Mouse (Mus musculus): ENCODE results near the gene Olfr957. TPM values are rescaled to one million over a fixed set of nuclear protein-coding genes. Genes with fewer than 3 reads are reported as not detected.
A peak's percentile ranks its signal among the peaks of the same experiment; 100 is the strongest.

Gene Olfr957
- 0.40 and 0.59 TPM in 2 replicates for polyA plus RNA-seq (2015; fragmentation: Nextera tagmentation; extraction: Ambion mirVana)

GRCm38 (mm10) chr9:39515531-39515930, at the start of gene Olfr957:
Gene Olfr957, minus strand, starts transcription at chr9:39515809.
- Histone ChIP-seq H3K4me1 (no peaks in the 10 kb centered on the region), H3K4me3 (replicated peaks) (no peak within 1 kb of the TSS), H3K4me2 (replicated peaks) (no peak within 1 kb of the TSS), H3K36me3 (no peaks in the 10 kb centered on the region), H3K27ac (replicated peaks) (no peak within 1 kb of the TSS), H3K9me3 (replicated peaks) (no peaks in the 10 kb centered on the region), H3K27me3 (no peaks in the 10 kb centered on the region), H3K9ac (no peak within 1 kb of the TSS)
- 27% methylated on average over 3 of the region's 3 CpGs for WGBS
- peak; percentile 54; the same call in 1 of the 2 replicates for ATAC-seq (ENCODE audit: insufficient number of reproducible peaks, low FRiP score, low TSS enrichment, low read depth)

- no peak overlapping the region for H3K9ac ChIP-seq
- no peaks in the 10 kb centered on the region for H3K27me3 ChIP-seq
- H3K4me3 ChIP-seq (replicated peaks), result no peak overlapping the region
- H3K9me3 ChIP-seq (replicated peaks), result no peaks in the 10 kb centered on the region
- no peak for ATAC-seq (ENCODE audit: insufficient number of reproducible peaks, low FRiP score, low TSS enrichment, low read depth)
- H3K36me3 ChIP-seq, result no peaks in the 10 kb centered on the region
- H3K4me2 ChIP-seq (replicated peaks), result no peak overlapping the region
- no peak overlapping the region for H3K27ac ChIP-seq (replicated peaks)
- no peaks in the 10 kb centered on the region for H3K4me1 ChIP-seq
These were observed 42.7 kb upstream of the Olfr957 start for GRCm38 (mm10) chr9:39558349-39558647.

- 44% methylated on average over 3 of the region's 3 CpGs for WGBS
- Histone ChIP-seq H3K4me3 (replicated peaks) (no peak overlapping the region), H3K9ac (no peak overlapping the region), H3K4me2 (replicated peaks) (no peak overlapping the region), H3K27ac (replicated peaks) (no peak overlapping the region), H3K27me3 (no peaks in the 10 kb centered on the region), H3K36me3 (no peaks in the 10 kb centered on the region), H3K9me3 (replicated peaks) (no peaks in the 10 kb centered on the region), H3K4me1 (no peaks in the 10 kb centered on the region)
- no peak for ATAC-seq (ENCODE audit: insufficient number of reproducible peaks, low FRiP score, low TSS enrichment, low read depth)
These were observed 42.1 kb upstream of the Olfr957 start for GRCm38 (mm10) chr9:39557529-39558348.

DNA sequence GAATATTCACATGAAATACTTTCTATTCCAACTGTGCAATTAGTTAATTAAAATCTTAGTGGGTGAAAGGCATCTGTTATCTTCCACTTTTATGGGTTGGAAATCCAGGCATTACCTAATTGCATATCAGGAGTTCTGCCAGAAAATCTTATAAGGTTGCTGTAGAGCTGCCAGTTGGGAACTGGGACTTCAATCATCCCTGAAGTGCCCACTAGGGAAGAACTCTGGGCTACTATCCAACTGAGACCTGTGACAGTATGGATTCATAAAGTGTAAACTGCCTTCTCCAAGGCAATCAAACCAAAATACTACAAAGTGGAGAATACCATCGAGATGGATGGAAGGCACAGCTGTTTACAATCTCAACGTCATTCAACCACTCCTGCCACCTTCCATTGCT, 38.3 kb upstream of the Olfr957 start, which contains the start of gene Olfr958:
Gene Olfr958 (minus strand): TSS at position 109 of the 400 bp plus-strand sequence.
- no peak within 1 kb of the TSS for H3K4me3 ChIP-seq (replicated peaks)
- H3K9me3 ChIP-seq (replicated peaks), result no peaks in the 10 kb centered on the region
- no peak within 1 kb of the TSS for H3K9ac ChIP-seq
- no peaks in the 10 kb centered on the region for H3K27me3 ChIP-seq
- ATAC-seq (ENCODE audit: insufficient number of reproducible peaks, low FRiP score, low TSS enrichment, low read depth), result no peak
- no peaks in the 10 kb centered on the region; the same call in 1 of the 2 replicates for H3K4me1 ChIP-seq
- no peaks in the 10 kb centered on the region for H3K36me3 ChIP-seq
- H3K27ac ChIP-seq (replicated peaks), result no peak within 1 kb of the TSS
- WGBS, result 37% methylated on average over 2 of the region's 2 CpGs
- no peak within 1 kb of the TSS for H3K4me2 ChIP-seq (replicated peaks)

DNA sequence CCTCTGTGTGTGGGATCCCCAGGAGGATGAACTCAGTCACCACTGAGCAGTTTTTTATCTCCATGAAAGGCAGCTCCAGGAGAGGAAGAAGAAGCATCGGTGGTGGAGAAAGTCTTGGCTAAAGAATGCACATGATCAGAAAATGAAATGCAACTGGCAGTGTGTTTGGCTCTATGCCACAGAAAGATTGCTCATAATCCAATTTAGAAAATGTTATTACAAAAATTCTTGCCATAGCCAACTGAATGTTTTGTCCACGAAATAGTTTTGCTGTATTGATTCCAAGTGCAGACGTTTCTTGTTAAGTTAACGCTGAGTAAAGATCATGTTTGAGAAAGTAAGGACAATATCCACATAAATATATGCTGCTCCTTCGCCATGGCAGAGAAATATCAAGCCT, 35.2 kb upstream of the Olfr957 start:
- Histone ChIP-seq H3K4me3 (replicated peaks) (no peak overlapping the region), H3K9me3 (replicated peaks) (no peaks in the 10 kb centered on the region), H3K4me1 (no peaks in the 10 kb centered on the region; the same call in 1 of the 2 replicates), H3K27ac (replicated peaks) (no peak overlapping the region), H3K9ac (no peak overlapping the region), H3K36me3 (no peaks in the 10 kb centered on the region), H3K27me3 (no peaks in the 10 kb centered on the region), H3K4me2 (replicated peaks) (no peak overlapping the region)
- ATAC-seq (ENCODE audit: insufficient number of reproducible peaks, low FRiP score, low TSS enrichment, low read depth), result no peak
- WGBS, result 28% methylated on average over 5 of the region's 5 CpGs

DNA sequence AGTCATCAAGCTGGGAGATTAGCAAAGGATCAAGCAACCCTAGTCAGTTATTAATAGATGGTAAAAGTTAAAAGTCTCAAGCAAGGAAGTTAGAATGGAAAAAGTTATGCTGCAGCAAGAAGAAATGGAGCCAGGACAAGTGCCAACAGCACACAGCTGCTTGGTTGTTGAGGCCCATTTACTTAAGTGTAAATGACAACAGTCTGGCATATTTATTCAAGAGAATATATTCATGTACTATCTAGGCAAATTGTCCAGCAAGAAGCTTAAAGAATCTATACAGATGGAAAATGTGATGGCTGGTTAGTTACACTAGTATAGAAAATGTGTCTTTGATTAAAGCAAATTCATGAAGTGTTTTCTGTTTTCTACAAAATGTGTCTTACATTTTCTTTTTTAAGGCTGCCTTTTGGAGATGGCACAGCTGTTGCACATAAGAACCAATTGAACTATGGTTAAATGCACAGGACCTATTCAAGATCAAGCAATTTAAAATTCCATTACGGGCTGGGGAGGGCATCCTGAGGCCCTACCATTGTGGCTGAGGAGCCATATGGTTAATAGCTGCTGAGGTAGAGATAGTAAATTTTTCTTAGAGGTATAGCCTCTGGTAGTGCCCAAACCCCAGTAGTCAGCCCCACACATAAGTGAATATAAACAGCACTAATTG, 8.1 kb upstream of the Olfr957 start:
- ATAC-seq (ENCODE audit: insufficient number of reproducible peaks, low FRiP score, low TSS enrichment, low read depth), result peak; percentile 76; the same call in 1 of the 2 replicates
- no peak overlapping the region for H3K9ac ChIP-seq
- no peak overlapping the region for H3K4me2 ChIP-seq (replicated peaks)
- no peaks in the 10 kb centered on the region for H3K9me3 ChIP-seq (replicated peaks)
- H3K27me3 ChIP-seq, result no peaks in the 10 kb centered on the region
- 37% methylated on average over 1 of the region's 1 CpGs for WGBS
- no peak overlapping the region for H3K4me3 ChIP-seq (replicated peaks)
- H3K36me3 ChIP-seq, result no peaks in the 10 kb centered on the region
- no peaks in the 10 kb centered on the region for H3K4me1 ChIP-seq
- H3K27ac ChIP-seq (replicated peaks), result peak overlapping the region; percentile 69

DNA sequence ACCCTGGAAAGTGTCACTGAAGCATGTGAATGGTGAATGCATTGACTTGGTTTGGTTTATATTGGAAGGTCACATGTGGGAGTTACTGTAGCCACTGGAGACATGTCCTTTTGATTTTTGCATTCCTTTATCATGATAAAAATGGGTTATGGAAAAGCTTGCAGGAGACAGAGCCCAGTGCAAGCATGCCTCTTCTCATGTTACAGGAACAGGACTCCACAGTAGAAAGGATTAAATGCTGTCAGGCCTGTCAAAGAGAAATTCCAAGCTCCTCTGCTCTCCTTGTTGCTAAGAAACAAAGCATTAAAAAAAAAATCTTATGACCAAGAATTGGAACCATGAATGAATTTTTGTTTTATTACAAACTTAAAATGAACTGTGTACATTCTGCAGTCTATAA, 3.0 kb upstream of the Olfr957 start:
- ATAC-seq (ENCODE audit: insufficient number of reproducible peaks, low FRiP score, low TSS enrichment, low read depth), result no peak
- no peaks in the 10 kb centered on the region for H3K27me3 ChIP-seq
- H3K9ac ChIP-seq, result no peak overlapping the region
- no peaks in the 10 kb centered on the region for H3K4me1 ChIP-seq
- H3K36me3 ChIP-seq, result no peaks in the 10 kb centered on the region
- H3K27ac ChIP-seq (replicated peaks), result no peak overlapping the region; the same call in 1 of the 2 replicates
- no peak overlapping the region for H3K4me2 ChIP-seq (replicated peaks)
- H3K9me3 ChIP-seq (replicated peaks), result no peaks in the 10 kb centered on the region
- no peak overlapping the region for H3K4me3 ChIP-seq (replicated peaks)

- WGBS, result 80% methylated on average over 9 of the region's 9 CpGs
- no peak for ATAC-seq (ENCODE audit: insufficient number of reproducible peaks, low FRiP score, low TSS enrichment, low read depth)
- Histone ChIP-seq H3K9me3 (replicated peaks) (no peaks in the 10 kb centered on the region), H3K27ac (replicated peaks) (no peak overlapping the region), H3K27me3 (no peaks in the 10 kb centered on the region), H3K9ac (no peak overlapping the region), H3K4me3 (replicated peaks) (no peak overlapping the region), H3K4me2 (replicated peaks) (no peak overlapping the region), H3K36me3 (no peaks in the 10 kb centered on the region), H3K4me1 (no peaks in the 10 kb centered on the region)
These were observed 6.2 kb downstream of the Olfr957 start for GRCm38 (mm10) chr9:39509412-39509811.

DNA sequence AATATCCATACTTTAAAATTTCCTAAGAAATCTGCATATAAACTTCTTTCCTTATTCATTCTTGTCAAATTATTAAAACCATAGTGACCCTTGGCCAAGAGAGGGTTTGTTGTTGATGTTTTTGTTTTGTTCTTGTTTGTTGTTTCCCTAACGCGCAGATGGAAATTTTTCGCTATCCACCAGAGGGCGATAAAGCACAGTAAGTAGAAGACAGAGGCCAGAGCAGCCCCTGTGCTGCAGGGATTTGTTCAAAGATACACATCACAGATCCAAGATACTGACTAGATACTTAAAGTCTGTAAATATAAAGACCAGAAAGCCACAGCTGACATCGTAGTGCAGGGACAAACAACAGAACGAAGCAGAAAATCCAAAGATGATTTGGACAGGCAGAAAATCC, 6.6 kb downstream of the Olfr957 start:
- H3K9ac ChIP-seq, result no peak overlapping the region
- no peak overlapping the region for H3K27ac ChIP-seq (replicated peaks)
- no peaks in the 10 kb centered on the region for H3K4me1 ChIP-seq
- H3K27me3 ChIP-seq, result no peaks in the 10 kb centered on the region
- ATAC-seq (ENCODE audit: insufficient number of reproducible peaks, low FRiP score, low TSS enrichment, low read depth), result no peak
- H3K36me3 ChIP-seq, result no peaks in the 10 kb centered on the region
- no peaks in the 10 kb centered on the region for H3K9me3 ChIP-seq (replicated peaks)
- WGBS, result 5% methylated on average over 6 of the region's 6 CpGs
- H3K4me3 ChIP-seq (replicated peaks), result no peak overlapping the region
- H3K4me2 ChIP-seq (replicated peaks), result no peak overlapping the region

GRCm38 (mm10) chr9:39493895-39494294, 21.7 kb downstream of the Olfr957 start, which contains the start of gene Olfr44:
Gene Olfr44, minus strand, starts transcription at chr9:39493995.
- Histone ChIP-seq H3K36me3 (no peaks in the 10 kb centered on the region), H3K4me2 (replicated peaks) (no peak within 1 kb of the TSS), H3K27ac (replicated peaks) (no peak within 1 kb of the TSS), H3K9me3 (replicated peaks) (no peaks in the 10 kb centered on the region), H3K4me3 (replicated peaks) (no peak within 1 kb of the TSS), H3K9ac (no peak within 1 kb of the TSS), H3K4me1 (no peaks in the 10 kb centered on the region), H3K27me3 (no peaks in the 10 kb centered on the region)
- 91% methylated on average over 2 of the region's 2 CpGs for WGBS
- no peak for ATAC-seq (ENCODE audit: insufficient number of reproducible peaks, low FRiP score, low TSS enrichment, low read depth)

GRCm38 (mm10) chr9:39471844-39472243, 43.8 kb downstream of the Olfr957 start, which contains the start of gene Olfr955:
Gene Olfr955, minus strand, starts transcription at chr9:39471944.
- Histone ChIP-seq H3K27me3 (no peaks in the 10 kb centered on the region), H3K4me1 (no peaks in the 10 kb centered on the region), H3K9me3 (replicated peaks) (no peaks in the 10 kb centered on the region), H3K4me3 (replicated peaks) (no peak within 1 kb of the TSS), H3K27ac (replicated peaks) (no peak within 1 kb of the TSS), H3K36me3 (no peaks in the 10 kb centered on the region), H3K4me2 (replicated peaks) (no peak within 1 kb of the TSS), H3K9ac (no peak within 1 kb of the TSS)
- WGBS, result 52% methylated on average over 1 of the region's 1 CpGs
- no peak for ATAC-seq (ENCODE audit: insufficient number of reproducible peaks, low FRiP score, low TSS enrichment, low read depth)

All from embryonic facial prominence, embryonic 15.5 days (tissue).